Mouse (Mus musculus) kidney, embryonic 14.5 days (tissue): ENCODE results near the gene Pard3b. TPM values are rescaled to one million over a fixed set of nuclear protein-coding genes. Genes with fewer than 3 reads are reported as not detected.

ENCODE experiments used
- ATAC-seq: fragments of 200-750 bp; cut with Nextera tagmentation; 2 replicates; pipeline ENCODE4 v1.8.0; 2017; ENCODE audit warnings: moderate number of reproducible peaks, mild to moderate bottlenecking, moderate TSS enrichment, moderate library complexity; ENCODE audit not compliant: low FRiP score, low TSS enrichment
- H3K27ac ChIP-seq: fragments of 300-500 bp; sonication (generic); 2 replicates; pipeline ENCODE4 v1.5.1; 2014; ENCODE audit warnings: low read depth, mild to moderate bottlenecking, low read length, moderate library complexity, mixed read lengths
- H3K27me3 ChIP-seq: fragments of 300-500 bp; sonication (generic); 2 replicates; pipeline ENCODE4 v1.6.1; 2014; ENCODE audit warnings: mild to moderate bottlenecking, low read length; ENCODE audit not compliant: control insufficient read depth, insufficient read depth
- H3K36me3 ChIP-seq: fragments of 300-500 bp; sonication (generic); 2 replicates; pipeline ENCODE4 v1.6.1; 2014; ENCODE audit warnings: low read length, mixed read lengths; ENCODE audit not compliant: control insufficient read depth, insufficient read depth
- H3K4me1 ChIP-seq: fragments of 300-500 bp; sonication (generic); 2 replicates; pipeline ENCODE4 v1.6.1; 2014; ENCODE audit warnings: low read length, mixed read lengths; ENCODE audit not compliant: control insufficient read depth, insufficient read depth
- H3K4me2 ChIP-seq: fragments of 300-500 bp; sonication (generic); replicated peaks from 2 replicates; pipeline ENCODE4 v1.6.1; 2014; ENCODE audit warnings: low read depth, mild to moderate bottlenecking, low read length
- H3K4me3 ChIP-seq: fragments of 300-500 bp; sonication (generic); 2 replicates; pipeline ENCODE4 v1.5.1; 2014; ENCODE audit warnings: mild to moderate bottlenecking, low read length
- H3K9ac ChIP-seq: fragments of 300-500 bp; sonication (generic); 2 replicates; pipeline ENCODE4 v1.6.1; 2014; ENCODE audit warnings: low read depth, mild to moderate bottlenecking, low read length, moderate library complexity
- H3K9me3 ChIP-seq: fragments of 300-500 bp; sonication (generic); 2 replicates; pipeline ENCODE4 v1.6.1; 2016; ENCODE audit warnings: low read length; ENCODE audit not compliant: control insufficient read depth
- WGBS: fragments of 180-500 bp; shearing (Covaris S2); extraction: QIAGEN DNeasy Blood & Tissue Kit; methylation state at CpG from one replicate; pipeline ENCODE4 v1.1.7; 2014; 5-methylcytosine and 5-hydroxymethylcytosine counted together
- polyA plus RNA-seq: library from polyadenylated mRNA; unstranded; fragments of >200 nt; fragmentation: Nextera tagmentation; extraction: Ambion mirVana; gene quantifications from 2 replicates; pipeline ENCODE4 v1.2.1, GENCODE M21; 2014

The Pard3b gene
- polyA plus RNA-seq, 1 experiment from 2014 or later, result 22.4 TPM

- no peaks in the 10 kb centered on the region for H3K9me3 ChIP-seq
- no peak overlapping the region for H3K9ac ChIP-seq
- H3K4me3 ChIP-seq, result no peak overlapping the region
- 80% methylated on average over 6 of the region's 6 CpGs for WGBS
- no peaks in the 10 kb centered on the region for H3K4me1 ChIP-seq
- no peak overlapping the region for H3K27ac ChIP-seq
- H3K27me3 ChIP-seq, result no peaks in the 10 kb centered on the region
- H3K36me3 ChIP-seq, result no peaks in the 10 kb centered on the region
- H3K4me2 ChIP-seq, result no peak overlapping the region
- ATAC-seq, result no peak
Observed at GRCm38 (mm10) chr1:62414521-62414920, 775.9 kb downstream of the Pard3b start.

DNA sequence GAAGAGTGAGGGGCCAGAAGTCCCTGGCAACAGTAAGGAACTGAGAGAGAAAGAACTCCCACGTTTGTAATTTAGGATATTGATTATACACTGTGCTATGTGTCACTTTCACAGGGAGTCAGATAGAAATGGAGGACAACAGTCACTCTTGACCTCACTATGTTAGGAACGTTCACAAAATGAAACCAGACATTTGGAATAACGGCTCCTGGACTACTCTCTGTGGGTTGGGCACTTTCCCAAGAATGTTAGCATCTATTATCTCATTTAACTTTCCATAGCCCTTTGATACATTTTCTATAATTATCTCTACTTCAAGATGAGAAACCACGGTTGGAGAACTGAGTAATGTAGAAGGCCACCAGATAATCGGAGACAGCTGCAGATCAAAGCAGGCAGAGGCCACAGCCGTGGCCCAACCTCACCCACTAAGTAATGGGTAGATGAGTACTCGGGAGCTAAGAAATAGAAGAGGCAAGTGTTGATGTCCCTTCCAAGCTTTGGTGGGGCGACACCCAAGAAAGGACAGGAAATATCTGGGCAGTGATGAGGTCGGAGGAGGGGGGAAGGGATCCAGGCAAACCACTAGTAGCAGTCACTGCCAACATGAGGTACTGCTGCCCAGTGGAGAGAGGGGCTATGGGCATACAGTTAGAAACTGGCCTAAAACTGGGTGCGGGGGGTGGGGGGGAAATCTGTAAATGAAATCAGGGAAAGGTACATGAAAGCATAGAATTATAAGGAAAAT, 778.2 kb downstream of the Pard3b start:
- no peaks in the 10 kb centered on the region for H3K36me3 ChIP-seq
- no peaks in the 10 kb centered on the region for H3K27me3 ChIP-seq
- H3K4me3 ChIP-seq, result no peak overlapping the region
- ATAC-seq, result no peak
- 85% methylated on average over 10 of the region's 10 CpGs for WGBS
- H3K4me1 ChIP-seq, result no peaks in the 10 kb centered on the region
- H3K27ac ChIP-seq, result no peak overlapping the region
- H3K9me3 ChIP-seq, result no peaks in the 10 kb centered on the region
- H3K4me2 ChIP-seq, result no peak overlapping the region
- no peak overlapping the region for H3K9ac ChIP-seq

GRCm38 (mm10) chr1:62422896-62423650, 784.4 kb downstream of the Pard3b start:
- Histone ChIP-seq H3K4me3 (no peak overlapping the region), H3K9me3 (no peaks in the 10 kb centered on the region), H3K9ac (no peak overlapping the region), H3K27me3 (no peaks in the 10 kb centered on the region), H3K4me1 (no peaks in the 10 kb centered on the region), H3K36me3 (no peaks in the 10 kb centered on the region), H3K4me2 (no peak overlapping the region), H3K27ac (no peak overlapping the region)
- 0 out of 2 replicates have a peak, but pooled peaks have one; percentile 46 for ATAC-seq
- 54% methylated on average over 9 of the region's 10 CpGs for WGBS

DNA sequence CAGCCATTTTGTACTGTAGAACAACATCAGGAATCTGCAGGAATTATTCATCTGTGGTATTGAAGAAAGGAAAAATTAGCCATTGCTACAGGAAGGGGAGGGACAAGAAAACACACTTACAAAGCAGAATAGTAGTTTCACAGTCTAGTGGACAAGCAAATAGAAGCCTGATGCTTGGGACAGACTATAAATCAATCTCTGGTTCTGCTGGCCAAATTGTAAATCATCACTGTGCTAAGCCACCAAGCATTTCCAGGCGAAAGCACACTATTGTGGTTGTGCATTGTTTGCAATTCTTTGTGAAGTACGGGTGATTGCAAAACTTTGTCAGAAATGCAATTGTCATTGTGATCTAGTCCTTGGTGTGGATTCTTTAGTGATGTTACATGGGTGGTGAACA, 786.7 kb downstream of the Pard3b start:
- WGBS, result 55% methylated on average over 2 of the region's 2 CpGs
- no peaks in the 10 kb centered on the region for H3K27me3 ChIP-seq
- ATAC-seq, result no peak

DNA sequence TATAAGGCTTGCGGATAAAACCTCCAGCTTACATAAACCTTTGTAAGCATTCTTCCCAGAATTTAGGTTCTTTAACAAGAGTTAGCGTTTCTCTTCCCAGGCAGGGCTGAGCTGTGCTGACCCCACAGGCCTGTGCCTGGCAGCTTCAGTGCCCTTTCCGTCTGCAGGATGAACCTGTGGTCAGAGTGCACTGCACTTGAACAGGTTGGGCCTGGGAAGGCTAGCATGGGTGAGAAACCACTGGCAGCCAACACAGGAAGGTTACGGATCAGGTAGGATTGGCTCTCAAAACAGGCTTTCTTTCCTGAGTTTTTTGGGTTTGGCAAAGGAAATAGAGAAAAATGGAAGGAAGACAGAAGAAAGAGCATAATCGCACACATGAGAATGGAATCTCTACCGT, 790.1 kb downstream of the Pard3b start:
- Histone ChIP-seq H3K27ac (no peak overlapping the region), H3K4me3 (no peak overlapping the region), H3K36me3 (no peaks in the 10 kb centered on the region), H3K4me1 (no peaks in the 10 kb centered on the region), H3K27me3 (no peaks in the 10 kb centered on the region), H3K9me3 (no peaks in the 10 kb centered on the region), H3K9ac (no peak overlapping the region), H3K4me2 (no peak overlapping the region)
- 77% methylated on average over 6 of the region's 6 CpGs for WGBS
- ATAC-seq, result no peak

More for the DNA sequence above, 786.7 kb downstream of the Pard3b start:
- Histone ChIP-seq H3K4me1 (no peaks in the 10 kb centered on the region), H3K36me3 (no peaks in the 10 kb centered on the region), H3K4me2 (no peak overlapping the region), H3K4me3 (no peak overlapping the region), H3K27ac (no peak overlapping the region), H3K9me3 (no peaks in the 10 kb centered on the region), H3K9ac (no peak overlapping the region)

DNA sequence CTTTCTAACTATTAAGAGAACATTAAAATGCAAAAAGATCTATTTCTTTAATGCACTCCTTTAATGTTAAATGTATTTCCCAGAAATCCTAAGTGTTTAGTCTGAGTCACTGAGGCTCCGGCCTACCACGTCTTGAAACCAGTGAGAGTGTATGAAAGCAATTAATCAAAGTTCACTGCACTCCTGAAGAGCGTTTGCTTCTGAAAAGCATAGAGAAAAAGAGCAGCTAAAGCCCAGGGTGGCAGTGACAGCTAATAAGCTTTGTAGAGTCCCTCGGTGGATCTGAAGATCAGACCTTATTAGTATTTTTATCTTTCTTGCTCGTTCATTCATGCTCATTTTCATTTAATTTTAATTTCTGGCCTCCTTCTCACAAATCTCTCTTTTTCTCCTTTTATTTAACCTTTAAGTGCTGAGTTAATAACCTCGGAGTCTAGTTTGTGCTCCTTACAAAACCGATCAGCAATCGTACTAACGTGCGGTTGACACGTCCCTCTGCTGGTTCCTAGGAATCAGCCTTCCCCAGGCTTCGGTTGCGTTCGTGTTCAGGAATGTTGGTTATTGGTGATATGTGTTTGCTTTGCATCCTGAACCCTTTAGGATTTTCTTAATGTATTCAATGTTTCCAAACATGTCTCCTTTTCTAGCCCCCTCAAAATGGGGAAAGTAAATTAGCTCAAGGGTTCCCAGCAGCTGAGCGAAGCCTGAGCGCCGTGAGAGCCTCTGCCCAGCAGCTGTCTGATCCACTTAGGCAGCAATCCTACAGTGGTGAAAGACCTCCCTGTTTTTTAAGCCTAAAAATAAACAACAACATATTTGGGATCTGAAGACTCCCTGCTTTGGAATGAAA, 790.9 kb downstream of the Pard3b start:
- H3K27me3 ChIP-seq, result no peaks in the 10 kb centered on the region
- H3K4me3 ChIP-seq, result no peak overlapping the region
- H3K36me3 ChIP-seq, result no peaks in the 10 kb centered on the region
- no peak overlapping the region for H3K4me2 ChIP-seq
- no peak overlapping the region for H3K27ac ChIP-seq
- 81% methylated on average over 17 of the region's 17 CpGs for WGBS
- no peak for ATAC-seq
- H3K9me3 ChIP-seq, result no peaks in the 10 kb centered on the region
- no peaks in the 10 kb centered on the region for H3K4me1 ChIP-seq
- no peak overlapping the region for H3K9ac ChIP-seq

DNA sequence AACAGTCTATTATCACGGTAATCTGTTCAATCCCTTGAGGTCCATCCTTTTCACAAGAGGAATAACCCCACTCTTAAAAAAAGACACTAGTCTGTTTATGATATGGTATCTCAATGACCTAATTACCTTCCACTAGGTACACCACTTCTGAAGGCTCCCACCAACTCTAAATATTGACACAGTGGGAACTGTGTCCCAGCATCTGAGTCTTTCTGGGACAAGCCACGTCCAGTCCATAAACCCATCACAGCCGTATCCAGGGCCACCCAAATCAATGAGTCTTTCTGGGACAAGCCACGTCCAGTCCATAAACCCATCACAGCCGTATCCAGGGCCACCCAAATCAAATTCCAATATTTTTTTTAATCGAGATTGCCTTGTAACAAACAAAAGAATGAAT, 792.4 kb downstream of the Pard3b start:
- Histone ChIP-seq H3K4me3 (no peak overlapping the region), H3K9ac (no peak overlapping the region), H3K27ac (no peak overlapping the region), H3K4me1 (no peaks in the 10 kb centered on the region), H3K36me3 (no peaks in the 10 kb centered on the region), H3K27me3 (no peaks in the 10 kb centered on the region), H3K4me2 (no peak overlapping the region), H3K9me3 (no peaks in the 10 kb centered on the region)
- no peak for ATAC-seq
- WGBS, result 69% methylated on average over 6 of the region's 6 CpGs

GRCm38 (mm10) chr1:62433891-62434290, 795.3 kb downstream of the Pard3b start:
- H3K4me1 ChIP-seq, result no peaks in the 10 kb centered on the region
- H3K27ac ChIP-seq, result no peak overlapping the region
- no peak overlapping the region for H3K4me3 ChIP-seq
- no peak overlapping the region for H3K4me2 ChIP-seq
- H3K9me3 ChIP-seq, result no peaks in the 10 kb centered on the region
- no peaks in the 10 kb centered on the region for H3K27me3 ChIP-seq
- no peak overlapping the region for H3K9ac ChIP-seq
- 85% methylated on average over 5 of the region's 5 CpGs for WGBS
- ATAC-seq, result no peak
- no peaks in the 10 kb centered on the region for H3K36me3 ChIP-seq
